8 mouse cellular contexts compared by ENCODE assay signal in the genomic region with DNA sequence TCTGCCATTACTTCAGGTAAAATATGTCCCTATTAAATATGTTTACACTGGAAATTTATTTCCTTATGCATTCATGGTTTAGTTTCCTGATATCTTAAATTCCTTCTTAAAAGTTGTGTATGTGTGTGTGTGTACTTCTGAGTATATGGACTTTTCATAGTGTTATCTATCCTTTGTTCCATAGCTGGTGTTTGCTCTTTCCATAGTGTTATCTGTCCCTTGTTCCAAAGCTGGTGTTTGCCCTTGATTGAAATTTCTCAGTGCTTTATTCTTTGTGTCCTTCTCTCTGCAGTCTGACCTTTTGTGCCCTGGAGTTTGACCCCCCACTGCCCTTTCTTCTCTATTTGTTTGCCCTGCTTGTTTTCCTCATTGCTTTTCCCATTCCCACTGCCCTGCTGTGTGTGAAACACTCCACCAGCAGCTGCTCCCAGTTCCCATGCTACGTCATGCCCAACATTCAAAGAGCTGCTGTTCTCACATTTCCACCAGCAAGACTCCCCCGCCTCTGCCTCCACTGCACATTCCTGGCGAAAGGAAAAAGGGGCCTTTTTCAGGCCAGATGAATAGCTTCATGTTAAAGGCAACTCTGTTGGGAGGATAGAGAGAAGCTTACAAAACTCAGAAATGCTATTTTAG.
DNase-seq lines count a peak whose midpoint lies in the region; ATAC-seq and TF ChIP-seq lines count a peak whose summit lies in the region.

No protein-coding gene starts in this region.

- H3K79me2 ChIP-seq in liver, adult 2 months (ENCODE audit: control insufficient read depth, insufficient read depth, low read length): no peaks in the 10 kb centered on the region

- no peaks in the 10 kb centered on the region for H3K4me1 ChIP-seq in forebrain, embryonic 12.5 days
- no peaks in the 10 kb centered on the region for H3K4me1 ChIP-seq in hindbrain, postnatal 0 days (ENCODE audit: insufficient read depth, low read length)
- H3K4me1 ChIP-seq in liver, adult 2 months (ENCODE audit: control insufficient read depth, insufficient read depth, low read length): peaks cover 3% of the 10 kb centered on the region
- no peaks in the 10 kb centered on the region for H3K4me1 ChIP-seq in midbrain, embryonic 16.5 days (ENCODE audit: control insufficient read depth, insufficient read depth, low read length)

- no peak for TF ChIP-seq CTCF in hindbrain, postnatal 0 days (IDR thresholded peaks at IDR 0.05; ENCODE audit: low read depth)
- TF ChIP-seq CTCF in liver, adult 2 months (IDR thresholded peaks at IDR 0.05; ENCODE audit: low read depth, low read length): no peak

- no peak overlapping the region for H3K27ac ChIP-seq in forebrain, embryonic 12.5 days
- no peak overlapping the region for H3K27ac ChIP-seq in hindbrain, postnatal 0 days
- no peak overlapping the region for H3K27ac ChIP-seq in liver, adult 2 months (replicated peaks; ENCODE audit: insufficient read depth, low read depth, low read length)
- H3K27ac ChIP-seq in midbrain, embryonic 16.5 days (ENCODE audit: low read length): no peak overlapping the region

- 6% methylated on average over 3 of the region's 3 CpGs for WGBS in forebrain, embryonic 12.5 days
- 34% methylated on average over 3 of the region's 3 CpGs for WGBS in hindbrain, postnatal 0 days
- WGBS in liver, adult 2 months: 22% methylated on average over 3 of the region's 3 CpGs
- WGBS in midbrain, embryonic 16.5 days: 14% methylated on average over 3 of the region's 3 CpGs

- H3K36me3 ChIP-seq in forebrain, embryonic 12.5 days (replicated peaks): no peaks in the 10 kb centered on the region
- H3K36me3 ChIP-seq in hindbrain, postnatal 0 days (ENCODE audit: insufficient read depth, low read length): no peaks in the 10 kb centered on the region
- H3K36me3 ChIP-seq in liver, adult 2 months (ENCODE audit: control insufficient read depth, insufficient read depth, low read length): no peaks in the 10 kb centered on the region
- no peaks in the 10 kb centered on the region for H3K36me3 ChIP-seq in midbrain, embryonic 16.5 days (ENCODE audit: control insufficient read depth, insufficient read depth, low read length)

- no peak overlapping the region for H3K4me2 ChIP-seq in forebrain, embryonic 12.5 days
- H3K4me2 ChIP-seq in hindbrain, postnatal 0 days (ENCODE audit: low read depth, low read length): no peak overlapping the region
- H3K4me2 ChIP-seq in midbrain, embryonic 16.5 days (ENCODE audit: low read length): no peak overlapping the region

- DNase-seq in gastrocnemius, adult 18-20 months (ENCODE audit: low spot score): peak; percentile 0
- DNase-seq in gastrocnemius, adult 8-10 months (ENCODE audit: low spot score in 2 of 2): no peak
- DNase-seq in hindbrain, postnatal 0 days (ENCODE audit: low spot score): peak; percentile 45
- DNase-seq in liver, adult 2 months (ENCODE audit: extremely low read depth, low read depth, low spot score): peak; percentile 62
- DNase-seq in adipocyte (ENCODE audit: low spot score): no peak

- H3K9me3 ChIP-seq in forebrain, embryonic 12.5 days: no peaks in the 10 kb centered on the region
- no peaks in the 10 kb centered on the region for H3K9me3 ChIP-seq in hindbrain, postnatal 0 days (ENCODE audit: low read length)
- no peaks in the 10 kb centered on the region for H3K9me3 ChIP-seq in midbrain, embryonic 16.5 days (replicated peaks; ENCODE audit: control insufficient read depth, low read length, poor library complexity, severe bottlenecking)

- no peaks in the 10 kb centered on the region for H3K27me3 ChIP-seq in forebrain, embryonic 12.5 days
- H3K27me3 ChIP-seq in hindbrain, postnatal 0 days (ENCODE audit: insufficient read depth, low read length): no peaks in the 10 kb centered on the region
- no peaks in the 10 kb centered on the region for H3K27me3 ChIP-seq in liver, adult 2 months (ENCODE audit: control insufficient read depth, insufficient read depth, low read length)
- H3K27me3 ChIP-seq in midbrain, embryonic 16.5 days (ENCODE audit: control insufficient read depth, insufficient read depth, low read depth, low read length): no peaks in the 10 kb centered on the region

- no peak overlapping the region for H3K9ac ChIP-seq in forebrain, embryonic 12.5 days
- H3K9ac ChIP-seq in hindbrain, postnatal 0 days (replicated peaks; ENCODE audit: low read length): no peak overlapping the region
- H3K9ac ChIP-seq in liver, adult 2 months (ENCODE audit: low read depth, low read length): no peak overlapping the region
- H3K9ac ChIP-seq in midbrain, embryonic 16.5 days (ENCODE audit: low read depth, low read length): no peak overlapping the region

- no peak overlapping the region for H3K4me3 ChIP-seq in forebrain, embryonic 12.5 days (replicated peaks)
- no peak overlapping the region for H3K4me3 ChIP-seq in hindbrain, postnatal 0 days (ENCODE audit: low read length)
- H3K4me3 ChIP-seq in liver, adult 2 months (ENCODE audit: insufficient read depth, low read depth, low read length): no peak overlapping the region
- no peak overlapping the region for H3K4me3 ChIP-seq in midbrain, embryonic 16.5 days (ENCODE audit: low read depth, low read length)

- ATAC-seq in forebrain, embryonic 12.5 days (ENCODE audit: low FRiP score): peak; percentile 95
- peak; percentile 87 for ATAC-seq in hindbrain, postnatal 0 days
- peak; percentile 51; the same call in 1 of the 2 replicates for ATAC-seq in midbrain, embryonic 16.5 days
- ATAC-seq in inflammation-experienced regulatory T-cells, adult 6 months: no peak

- TF ChIP-seq POLR2A in liver, adult 2 months (IDR thresholded peaks at IDR 0.05; ENCODE audit: extremely low read depth, insufficient read depth, low read length): no peak

Comparison
In these comparisons a context has a peak if more than half of its experiments do, and no peak if none do; other contexts are left out.
1. DNase-seq: peak in gastrocnemius, adult 18-20 months (single experiment), hindbrain, postnatal 0 days (single experiment) and liver, adult 2 months (single experiment); none in gastrocnemius, adult 8-10 months (0 of 2) and adipocyte (single experiment).